Mouse (Mus musculus): ENCODE measurements at regions not wholly inside any gene's neighbourhood (a gene's known extent, or its start where the extent isn't known, plus 50 kb on each side); places are given as distances from the start of the nearest gene placed in this dataset.
A peak's percentile ranks its signal among the peaks of the same experiment; 100 is the strongest.

GRCm38 (mm10) chr16:50723144-50723543, 132.2 kb upstream of the Ccdc54 start:
- no peaks in the 10 kb centered on the region for H3K36me3 ChIP-seq
- no peak overlapping the region for H3K4me2 ChIP-seq (replicated peaks)
- no peak overlapping the region for H3K4me3 ChIP-seq
- 54% methylated on average over 6 of the region's 6 CpGs for WGBS
- no peaks in the 10 kb centered on the region for H3K9me3 ChIP-seq
- ATAC-seq (ENCODE audit: low FRiP score, low read depth): peak; percentile 70
- H3K4me1 ChIP-seq: no peaks in the 10 kb centered on the region
- H3K27ac ChIP-seq: no peak overlapping the region
- H3K9ac ChIP-seq: no peak overlapping the region
- no peaks in the 10 kb centered on the region for H3K27me3 ChIP-seq (replicated peaks)

GRCm38 (mm10) chr16:50717306-50718017, 126.5 kb upstream of the Ccdc54 start:
- ATAC-seq (ENCODE audit: low FRiP score, low read depth): peak; percentile 84; the same call in 1 of the 2 replicates
- no peaks in the 10 kb centered on the region for H3K36me3 ChIP-seq
- 53% methylated on average over 10 of the region's 10 CpGs for WGBS
- no peak overlapping the region for H3K27ac ChIP-seq
- H3K4me2 ChIP-seq (replicated peaks): no peak overlapping the region
- H3K4me3 ChIP-seq: no peak overlapping the region
- no peaks in the 10 kb centered on the region for H3K27me3 ChIP-seq (replicated peaks)
- H3K4me1 ChIP-seq: no peaks in the 10 kb centered on the region
- H3K9ac ChIP-seq: no peak overlapping the region
- H3K9me3 ChIP-seq: no peaks in the 10 kb centered on the region

GRCm38 (mm10) chr16:50709727-50710126, 118.8 kb upstream of the Ccdc54 start:
- H3K4me3 ChIP-seq: no peak overlapping the region
- H3K9me3 ChIP-seq: no peaks in the 10 kb centered on the region
- no peak overlapping the region for H3K9ac ChIP-seq
- no peaks in the 10 kb centered on the region for H3K36me3 ChIP-seq
- H3K4me1 ChIP-seq: no peaks in the 10 kb centered on the region
- no peak overlapping the region for H3K4me2 ChIP-seq (replicated peaks)
- H3K27me3 ChIP-seq (replicated peaks): no peaks in the 10 kb centered on the region
- WGBS: 62% methylated on average over 6 of the region's 6 CpGs
- H3K27ac ChIP-seq: no peak overlapping the region
- ATAC-seq (ENCODE audit: low FRiP score, low read depth): no peak

- no peaks in the 10 kb centered on the region for H3K27me3 ChIP-seq (replicated peaks)
- H3K36me3 ChIP-seq: no peaks in the 10 kb centered on the region
- ATAC-seq (ENCODE audit: low FRiP score, low read depth): no peak
- no peak overlapping the region for H3K27ac ChIP-seq
- WGBS: 87% methylated on average over 2 of the region's 2 CpGs
- no peaks in the 10 kb centered on the region for H3K4me1 ChIP-seq
- no peak overlapping the region for H3K4me2 ChIP-seq (replicated peaks)
- H3K9me3 ChIP-seq: no peaks in the 10 kb centered on the region
- no peak overlapping the region for H3K4me3 ChIP-seq
- no peak overlapping the region for H3K9ac ChIP-seq
Measured at GRCm38 (mm10) chr16:50707906-50708305, 117.0 kb upstream of the Ccdc54 start.

GRCm38 (mm10) chr16:50705921-50706320, 115.0 kb upstream of the Ccdc54 start:
- Histone ChIP-seq H3K9me3 (no peaks in the 10 kb centered on the region), H3K27me3 (replicated peaks) (no peaks in the 10 kb centered on the region), H3K4me3 (no peak overlapping the region), H3K27ac (no peak overlapping the region), H3K9ac (no peak overlapping the region), H3K36me3 (no peaks in the 10 kb centered on the region), H3K4me1 (no peaks in the 10 kb centered on the region), H3K4me2 (replicated peaks) (no peak overlapping the region)
- no peak for ATAC-seq (ENCODE audit: low FRiP score, low read depth)
- WGBS: 84% methylated on average over 4 of the region's 4 CpGs

- no peak for ATAC-seq (ENCODE audit: low FRiP score, low read depth)
- no peak overlapping the region for H3K27ac ChIP-seq
- H3K9ac ChIP-seq: no peak overlapping the region
- no peaks in the 10 kb centered on the region for H3K4me1 ChIP-seq
- H3K4me3 ChIP-seq: no peak overlapping the region
- WGBS: 81% methylated on average over 8 of the region's 8 CpGs
- no peak overlapping the region for H3K4me2 ChIP-seq (replicated peaks)
- H3K36me3 ChIP-seq: no peaks in the 10 kb centered on the region
- no peaks in the 10 kb centered on the region for H3K9me3 ChIP-seq
- H3K27me3 ChIP-seq (replicated peaks): no peaks in the 10 kb centered on the region
Measured at GRCm38 (mm10) chr16:50700811-50701517, 110.0 kb upstream of the Ccdc54 start.

GRCm38 (mm10) chr16:50700123-50700522, 109.2 kb upstream of the Ccdc54 start:
- H3K9me3 ChIP-seq: no peaks in the 10 kb centered on the region
- H3K4me2 ChIP-seq (replicated peaks): no peak overlapping the region
- H3K9ac ChIP-seq: no peak overlapping the region
- ATAC-seq (ENCODE audit: low FRiP score, low read depth): no peak
- no peak overlapping the region for H3K4me3 ChIP-seq
- no peak overlapping the region for H3K27ac ChIP-seq
- 62% methylated on average over 2 of the region's 2 CpGs for WGBS
- no peaks in the 10 kb centered on the region for H3K27me3 ChIP-seq (replicated peaks)
- no peaks in the 10 kb centered on the region for H3K36me3 ChIP-seq
- no peaks in the 10 kb centered on the region for H3K4me1 ChIP-seq

- no peaks in the 10 kb centered on the region for H3K9me3 ChIP-seq
- H3K36me3 ChIP-seq: no peaks in the 10 kb centered on the region
- no peaks in the 10 kb centered on the region for H3K4me1 ChIP-seq
- no peak overlapping the region for H3K9ac ChIP-seq
- no peak overlapping the region for H3K27ac ChIP-seq
- 96% methylated on average over 2 of the region's 2 CpGs for WGBS
- H3K4me3 ChIP-seq: no peak overlapping the region
- no peaks in the 10 kb centered on the region for H3K27me3 ChIP-seq (replicated peaks)
- H3K4me2 ChIP-seq (replicated peaks): no peak overlapping the region
- ATAC-seq (ENCODE audit: low FRiP score, low read depth): no peak
Measured at GRCm38 (mm10) chr16:50697722-50698121, 106.8 kb upstream of the Ccdc54 start.

- Histone ChIP-seq H3K36me3 (no peaks in the 10 kb centered on the region), H3K9ac (no peak overlapping the region), H3K9me3 (no peaks in the 10 kb centered on the region), H3K27me3 (replicated peaks) (no peaks in the 10 kb centered on the region), H3K4me3 (no peak overlapping the region), H3K27ac (no peak overlapping the region), H3K4me1 (no peaks in the 10 kb centered on the region), H3K4me2 (replicated peaks) (no peak overlapping the region)
- WGBS: 88% methylated on average over 4 of the region's 4 CpGs
- ATAC-seq (ENCODE audit: low FRiP score, low read depth): no peak
Measured at GRCm38 (mm10) chr16:50696052-50696451, 105.1 kb upstream of the Ccdc54 start.

GRCm38 (mm10) chr16:50694045-50694444, 103.1 kb upstream of the Ccdc54 start:
- Histone ChIP-seq H3K4me3 (no peak overlapping the region), H3K9ac (no peak overlapping the region), H3K36me3 (no peaks in the 10 kb centered on the region), H3K27me3 (replicated peaks) (no peaks in the 10 kb centered on the region), H3K27ac (no peak overlapping the region), H3K4me2 (replicated peaks) (no peak overlapping the region), H3K9me3 (no peaks in the 10 kb centered on the region), H3K4me1 (no peaks in the 10 kb centered on the region)
- ATAC-seq (ENCODE audit: low FRiP score, low read depth): no peak
- 82% methylated on average over 2 of the region's 2 CpGs for WGBS

- Histone ChIP-seq H3K9me3 (no peaks in the 10 kb centered on the region), H3K36me3 (no peaks in the 10 kb centered on the region), H3K4me2 (replicated peaks) (no peak overlapping the region), H3K4me3 (no peak overlapping the region), H3K4me1 (no peaks in the 10 kb centered on the region), H3K9ac (no peak overlapping the region), H3K27me3 (replicated peaks) (no peaks in the 10 kb centered on the region; the same call in 1 of the 2 replicates), H3K27ac (no peak overlapping the region)
- ATAC-seq (ENCODE audit: low FRiP score, low read depth): no peak
- 83% methylated on average over 7 of the region's 7 CpGs for WGBS
Measured at GRCm38 (mm10) chr16:50690818-50691217, 99.9 kb upstream of the Ccdc54 start.

- no peak overlapping the region for H3K27ac ChIP-seq
- H3K9me3 ChIP-seq: no peaks in the 10 kb centered on the region
- H3K36me3 ChIP-seq: no peaks in the 10 kb centered on the region
- WGBS: 76% methylated on average over 10 of the region's 10 CpGs
- H3K4me1 ChIP-seq: no peaks in the 10 kb centered on the region
- no peak overlapping the region for H3K4me2 ChIP-seq (replicated peaks)
- no peak overlapping the region for H3K4me3 ChIP-seq
- no peak overlapping the region for H3K9ac ChIP-seq
- no peak for ATAC-seq (ENCODE audit: low FRiP score, low read depth)
- no peaks in the 10 kb centered on the region; the same call in 1 of the 2 replicates for H3K27me3 ChIP-seq (replicated peaks)
Measured at GRCm38 (mm10) chr16:50689525-50689924, 98.6 kb upstream of the Ccdc54 start.
